Mouse (Mus musculus) testis, adult 2 months (tissue): ENCODE measurements around the gene Nexn. TPM values are rescaled to one million over a fixed set of nuclear protein-coding genes. Genes with fewer than 3 reads are reported as not detected.

Source experiments
- H3K27ac ChIP-seq: fragments of 200-500 bp; 2 replicates; pipeline ENCODE4 v1.5.1; 2012; ENCODE audit warnings: low read depth, low read length; ENCODE audit not compliant: control insufficient read depth, insufficient read depth
- H3K27me3 ChIP-seq: fragments of 200-500 bp; 2 replicates; pipeline ENCODE4 v1.6.1; 2012; ENCODE audit warnings: mild to moderate bottlenecking, low read length, moderate library complexity; ENCODE audit not compliant: control insufficient read depth, insufficient read depth
- H3K36me3 ChIP-seq: fragments of 200-500 bp; 2 replicates; pipeline ENCODE4 v1.6.1; 2012; ENCODE audit warnings: mild to moderate bottlenecking, low read length; ENCODE audit not compliant: control insufficient read depth, insufficient read depth
- H3K4me1 ChIP-seq: fragments of 200-500 bp; 2 replicates; pipeline ENCODE4 v1.6.1; 2012; ENCODE audit warnings: low read length; ENCODE audit not compliant: control insufficient read depth, insufficient read depth
- H3K4me3 ChIP-seq: fragments of 200-500 bp; 2 replicates; pipeline ENCODE4 v1.5.1; 2012; ENCODE audit warnings: low read depth, mild to moderate bottlenecking, low read length, moderate library complexity, mixed read lengths; ENCODE audit not compliant: control insufficient read depth
- CTCF ChIP-seq: fragments of 200-500 bp; IDR thresholded peaks from 2 replicates; pipeline ENCODE4 v1.5.1; 2012; ENCODE audit warnings: low read depth, mild to moderate bottlenecking, inconsistent platforms, low read length, moderate library complexity; ENCODE audit not compliant: control insufficient read depth, insufficient read depth, insufficient replicate concordance
- POLR2A ChIP-seq: fragments of 200-500 bp; IDR thresholded peaks from 2 replicates; pipeline ENCODE4 v1.6.1; 2012; ENCODE audit warnings: low read depth, mild to moderate bottlenecking, inconsistent platforms, low read length, moderate library complexity; ENCODE audit not compliant: control insufficient read depth
- polyA plus RNA-seq: library from polyadenylated mRNA; depleted of rRNA; stranded (reverse); fragments of >200 nt; gene quantifications from 2 replicates; pipeline ENCODE4 v1.2.3, GENCODE M21; 2012

Nexn gene
- polyA plus RNA-seq, 1 experiment: 0.81 TPM

DNA sequence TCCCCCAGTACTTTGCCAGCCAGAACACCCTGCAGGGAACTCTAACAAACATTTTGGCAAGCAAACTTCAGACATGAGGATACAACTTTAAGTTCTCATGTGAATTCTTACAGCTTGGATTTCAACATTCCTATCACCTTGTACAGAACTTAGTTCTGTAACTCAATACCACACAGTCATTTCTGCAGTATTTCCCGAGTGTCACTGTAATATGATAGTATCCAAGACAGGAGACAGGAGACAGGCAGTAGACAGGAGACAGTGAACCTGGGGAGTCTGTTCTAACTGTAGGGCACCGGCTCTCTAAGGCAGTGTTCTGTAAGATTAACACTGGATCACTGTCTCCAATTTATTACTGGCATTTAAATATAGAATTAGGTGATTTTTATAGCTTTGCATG lies 12.3 kb upstream of the Nexn start:
- Histone ChIP-seq H3K4me3 (no peak overlapping the region), H3K36me3 (peaks cover under 1% of the 10 kb centered on the region; the same call in 1 of the 2 replicates), H3K27me3 (no peaks in the 10 kb centered on the region), H3K4me1 (no peaks in the 10 kb centered on the region), H3K27ac (no peak overlapping the region)
- no peak for TF ChIP-seq CTCF
- TF ChIP-seq POLR2A: no peak

DNA sequence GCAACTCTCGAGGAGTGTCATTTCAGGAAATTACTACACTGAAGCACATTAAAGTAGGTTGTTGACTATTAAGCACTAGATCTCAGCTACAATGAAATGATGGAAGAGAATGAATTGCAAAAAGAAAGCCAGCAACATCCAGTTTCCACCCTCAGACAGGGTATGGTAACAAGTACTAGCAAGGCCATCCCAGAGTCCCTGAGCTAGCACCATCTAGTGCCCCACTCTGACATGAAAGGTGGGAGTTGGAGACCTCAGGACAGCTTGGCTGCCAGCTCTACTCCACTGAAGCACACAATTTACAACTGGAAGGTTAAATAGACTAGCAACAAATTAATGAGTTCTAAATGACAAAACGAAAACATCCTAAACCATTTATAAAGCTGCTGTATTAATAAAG lies 11.8 kb upstream of the Nexn start:
- Histone ChIP-seq H3K27ac (no peak overlapping the region), H3K36me3 (no peaks in the 10 kb centered on the region; the same call in 1 of the 2 replicates), H3K4me1 (no peaks in the 10 kb centered on the region), H3K4me3 (no peak overlapping the region), H3K27me3 (no peaks in the 10 kb centered on the region)
- TF ChIP-seq CTCF (no peak), POLR2A (no peak)

DNA sequence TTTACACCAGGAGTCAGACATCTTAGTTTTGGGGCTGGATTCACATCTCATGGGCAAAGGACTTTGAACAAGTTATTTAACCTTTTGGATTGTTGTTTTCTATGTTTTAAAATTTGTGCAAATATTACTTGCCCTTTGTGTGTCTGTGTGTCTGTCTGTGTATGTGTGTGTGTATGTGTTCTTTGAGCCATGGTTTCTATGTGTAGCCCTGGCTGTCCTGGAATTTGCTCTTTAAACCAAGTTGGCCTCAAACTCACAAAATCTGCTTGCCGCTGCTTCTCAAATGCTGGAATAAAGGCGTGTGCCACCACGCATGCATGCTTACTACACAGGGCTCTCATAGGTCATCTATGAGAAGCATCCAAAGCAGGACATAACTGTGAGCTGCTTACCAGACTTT lies 10.8 kb upstream of the Nexn start:
- Histone ChIP-seq H3K36me3 (no peaks in the 10 kb centered on the region), H3K27ac (no peak overlapping the region), H3K4me3 (no peak overlapping the region), H3K4me1 (no peaks in the 10 kb centered on the region), H3K27me3 (no peaks in the 10 kb centered on the region)
- TF ChIP-seq POLR2A: no peak
- TF ChIP-seq CTCF: no peak

DNA sequence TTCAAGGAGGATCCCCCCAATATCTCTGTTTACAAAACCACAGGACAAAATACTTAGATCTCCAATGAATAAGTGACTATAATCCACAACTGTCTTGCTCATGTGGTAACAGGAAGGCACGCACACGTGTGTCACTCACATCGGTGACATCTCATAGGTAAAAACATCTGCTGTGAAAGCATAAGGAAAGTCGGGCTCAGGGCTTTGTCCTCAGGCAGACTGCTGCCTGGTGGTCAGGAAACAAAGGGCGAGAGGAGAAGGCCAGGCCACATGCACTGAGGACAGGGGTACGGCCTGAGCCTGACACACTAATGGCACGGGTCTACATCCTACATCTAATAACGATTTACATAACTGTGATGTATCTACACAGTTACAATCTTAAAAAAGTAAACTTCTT lies 8.9 kb upstream of the Nexn start:
- no peak overlapping the region for H3K27ac ChIP-seq

DNA sequence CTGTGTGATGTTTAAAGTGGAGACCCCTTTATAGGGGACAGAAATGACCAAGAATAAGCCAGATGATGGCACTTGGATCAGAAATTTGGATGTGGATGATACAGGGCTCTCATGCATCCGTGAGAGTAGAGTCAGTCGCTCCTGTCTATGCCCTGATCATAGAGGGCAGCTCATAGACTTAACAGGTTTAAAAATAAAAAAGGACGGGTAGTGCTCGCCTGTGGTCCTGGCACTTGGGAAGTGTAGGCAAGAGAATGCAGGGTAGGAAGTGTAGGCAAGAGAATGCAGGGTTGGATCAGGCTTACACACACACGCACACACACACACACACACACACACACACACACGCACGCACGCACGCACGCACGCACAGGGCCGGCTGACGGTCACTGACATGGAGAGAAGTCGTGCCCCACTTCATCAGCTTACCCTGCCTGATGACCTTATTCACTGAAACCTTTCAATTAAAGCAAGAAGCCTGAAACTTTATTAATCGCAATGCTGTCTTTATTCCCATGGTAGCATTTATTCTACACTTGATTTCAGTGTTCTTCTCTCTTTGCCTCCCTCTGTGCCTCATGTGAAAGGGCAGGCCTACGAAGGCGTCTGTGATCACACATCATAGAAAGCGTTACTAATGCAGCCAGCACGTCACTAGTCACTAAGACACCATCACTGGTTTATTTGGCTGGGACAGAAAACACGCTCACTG lies 7.0 kb upstream of the Nexn start:
- H3K4me3 ChIP-seq: no peak overlapping the region
- no peaks in the 10 kb centered on the region for H3K36me3 ChIP-seq
- H3K4me1 ChIP-seq: no peaks in the 10 kb centered on the region
- TF ChIP-seq CTCF (no peak), POLR2A (no peak)
- H3K27ac ChIP-seq: no peak overlapping the region
- H3K27me3 ChIP-seq: no peaks in the 10 kb centered on the region

More for the DNA sequence above, 8.9 kb upstream of the Nexn start:
- Histone ChIP-seq H3K36me3 (no peaks in the 10 kb centered on the region), H3K4me3 (no peak overlapping the region), H3K4me1 (no peaks in the 10 kb centered on the region), H3K27me3 (no peaks in the 10 kb centered on the region)
- no peak for TF ChIP-seq POLR2A
- no peak for TF ChIP-seq CTCF

DNA sequence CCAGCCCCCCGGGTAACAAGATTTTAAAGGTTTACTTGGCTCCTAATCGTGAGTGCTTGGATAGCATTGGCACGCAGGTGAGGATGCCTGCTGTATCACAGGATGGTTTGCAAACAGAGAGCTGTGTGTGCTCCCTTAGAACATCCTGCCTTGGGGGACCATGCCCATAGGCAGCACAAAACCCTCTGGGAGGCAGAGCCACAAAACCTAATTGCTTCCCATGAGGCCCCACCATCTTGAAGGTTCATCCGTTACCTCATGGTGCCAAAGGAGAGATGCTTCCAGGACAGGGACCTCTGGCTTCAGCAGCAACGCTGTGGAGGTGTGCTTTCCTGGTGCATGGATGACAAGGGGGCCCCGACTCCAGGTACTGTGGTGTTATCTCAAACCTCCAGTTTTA lies 5.7 kb upstream of the Nexn start:
- Histone ChIP-seq H3K4me3 (no peak overlapping the region), H3K27me3 (no peaks in the 10 kb centered on the region), H3K27ac (no peak overlapping the region), H3K36me3 (no peaks in the 10 kb centered on the region), H3K4me1 (no peaks in the 10 kb centered on the region)
- TF ChIP-seq CTCF: no peak

DNA sequence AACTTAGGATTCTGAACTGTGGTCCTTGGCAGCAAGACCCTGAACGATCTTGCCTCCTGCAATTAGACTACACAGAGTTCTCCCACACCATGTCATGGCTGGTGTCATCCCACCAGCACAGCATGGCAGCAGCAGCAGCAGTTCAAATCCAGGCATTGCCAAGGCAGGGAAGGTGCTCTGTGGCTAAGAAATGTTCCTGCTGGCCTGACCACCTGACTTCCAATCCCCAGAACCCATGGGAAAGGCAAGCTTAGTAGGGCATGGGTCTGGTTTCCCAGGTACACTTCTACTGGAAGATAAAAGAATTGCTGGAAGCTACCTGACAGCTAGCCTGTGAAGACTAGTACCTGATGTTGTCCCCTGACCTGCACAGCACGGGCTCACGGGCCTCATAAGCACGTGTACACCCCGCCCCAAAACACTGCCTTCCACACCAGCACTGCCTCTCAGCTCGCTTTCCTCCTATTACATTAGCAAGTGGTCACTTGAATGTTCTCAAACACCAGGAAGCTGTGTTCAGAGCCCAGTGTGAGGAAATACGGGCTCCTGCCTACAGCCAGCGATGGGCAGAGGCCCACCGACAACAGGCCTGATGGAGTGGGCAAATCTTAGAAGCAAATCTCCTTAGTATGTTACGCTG lies 5.0 kb upstream of the Nexn start:
- H3K27me3 ChIP-seq: no peaks in the 10 kb centered on the region
- H3K4me1 ChIP-seq: peaks cover 3% of the 10 kb centered on the region
- TF ChIP-seq CTCF (no peak), POLR2A (no peak)
- H3K36me3 ChIP-seq: no peaks in the 10 kb centered on the region
- H3K27ac ChIP-seq: no peak overlapping the region
- H3K4me3 ChIP-seq: no peak overlapping the region
